Mouse (Mus musculus) erythroid progenitor cell, adult 5-6 weeks (primary cell): Measurements from ENCODE around the gene Arhgap22. TPM values are rescaled to one million over a fixed set of nuclear protein-coding genes. Genes with fewer than 3 reads are reported as not detected.

Experiments used
- ATAC-seq: replicated peaks from 2 replicates; pipeline ENCODE4 v1.8.0; 2016; ENCODE audit warnings: moderate number of reproducible peaks, mild to moderate bottlenecking, moderate TSS enrichment, inconsistent platforms; ENCODE audit not compliant: poor library complexity, low FRiP score, severe bottlenecking
- total RNA-seq, 2 experiments: library from RNA; stranded (forward) in 1 of 2; stranded (reverse) in 1 of 2; fragments of 150-400 nt in 1 of 2; fragments of 186-747, 209-891 nt in 1 of 2; gene quantifications; 2 replicates each; pipeline versions ENCODE4 v1.2.3 to v1.2.4; 2015 to 2017; ENCODE audit warnings: low replicate concordance in 2 of 2

The Arhgap22 gene
- total RNA-seq, 2 experiments from 2014 or later = not detected

- ATAC-seq = no peak
These were observed 1.4 kb upstream of the Arhgap22 start for GRCm38 (mm10) chr14:33212271-33212957.

GRCm38 (mm10) chr14:33212958-33213309, 892 bp upstream of the Arhgap22 start:
- ATAC-seq = no peak

- no peak for ATAC-seq
These were observed 922 bp downstream of the Arhgap22 start for GRCm38 (mm10) chr14:33214767-33215128.

- no peak for ATAC-seq
These were observed 1.3 kb downstream of the Arhgap22 start for GRCm38 (mm10) chr14:33215163-33215562.

- ATAC-seq = no peak
These were observed 2.8 kb downstream of the Arhgap22 start for GRCm38 (mm10) chr14:33216343-33217208.

GRCm38 (mm10) chr14:33225235-33225634, 11.4 kb downstream of the Arhgap22 start:
- no peak for ATAC-seq

GRCm38 (mm10) chr14:33230672-33231071, 16.8 kb downstream of the Arhgap22 start:
- no peak for ATAC-seq

- ATAC-seq = no peak
These were observed 17.5 kb downstream of the Arhgap22 start for GRCm38 (mm10) chr14:33231311-33231710.

GRCm38 (mm10) chr14:33232048-33232447, 18.2 kb downstream of the Arhgap22 start:
- ATAC-seq = no peak

GRCm38 (mm10) chr14:33235661-33236060, 21.8 kb downstream of the Arhgap22 start:
- no peak for ATAC-seq

GRCm38 (mm10) chr14:33240400-33240799, 26.6 kb downstream of the Arhgap22 start:
- no peak for ATAC-seq

GRCm38 (mm10) chr14:33243261-33243660, 29.4 kb downstream of the Arhgap22 start:
- no peak for ATAC-seq

GRCm38 (mm10) chr14:33244519-33244918, 30.7 kb downstream of the Arhgap22 start:
- ATAC-seq = no peak

GRCm38 (mm10) chr14:33244946-33245345, 31.1 kb downstream of the Arhgap22 start:
- no peak for ATAC-seq

- ATAC-seq = no peak
These were observed 32.6 kb downstream of the Arhgap22 start for GRCm38 (mm10) chr14:33246476-33246875.

- ATAC-seq = no peak
These were observed 33.8 kb downstream of the Arhgap22 start for GRCm38 (mm10) chr14:33247623-33248022.

GRCm38 (mm10) chr14:33248741-33249140, 34.9 kb downstream of the Arhgap22 start:
- ATAC-seq = no peak

GRCm38 (mm10) chr14:33250215-33250939, 36.6 kb downstream of the Arhgap22 start:
- ATAC-seq = no peak

GRCm38 (mm10) chr14:33250956-33251745, 37.3 kb downstream of the Arhgap22 start:
- ATAC-seq = no peak

- no peak for ATAC-seq
These were observed 44.4 kb downstream of the Arhgap22 start for GRCm38 (mm10) chr14:33258256-33258655.
